Mouse (Mus musculus) hindbrain, postnatal 0 days (tissue): ENCODE data around the gene Gm10073. TPM values are rescaled to one million over a fixed set of nuclear protein-coding genes. Genes with fewer than 3 reads are reported as not detected.
A peak's percentile ranks its signal among the peaks of the same experiment; 100 is the strongest.

Experiments
- ATAC-seq: fragments of 200-750 bp; cut with Nextera tagmentation; 2 replicates; pipeline ENCODE4 v1.8.0; 2017; ENCODE audit warnings: mild to moderate bottlenecking, moderate TSS enrichment, moderate library complexity
- DNase-seq: peaks from one replicate; pipeline ENCODE4 v3.0.0-alpha.2; 2015; ENCODE audit warnings: low spot score
- H3K27ac ChIP-seq: fragments of 300-500 bp; sonication (generic); 2 replicates; pipeline ENCODE4 v1.5.1; 2014; ENCODE audit warnings: mild to moderate bottlenecking
- H3K27me3 ChIP-seq: fragments of 300-500 bp; sonication (generic); 2 replicates; pipeline ENCODE4 v1.6.1; 2014; ENCODE audit warnings: low read length, mixed read lengths; ENCODE audit not compliant: insufficient read depth
- H3K36me3 ChIP-seq: fragments of 300-500 bp; sonication (generic); 2 replicates; pipeline ENCODE4 v1.6.1; 2014; ENCODE audit warnings: low read length, mixed read lengths; ENCODE audit not compliant: insufficient read depth
- H3K4me1 ChIP-seq: fragments of 300-500 bp; sonication (generic); 2 replicates; pipeline ENCODE4 v1.6.1; 2014; ENCODE audit warnings: antibody characterized with exemption, low read length, mixed read lengths; ENCODE audit not compliant: insufficient read depth
- H3K4me2 ChIP-seq: fragments of 300-500 bp; sonication (generic); 2 replicates; pipeline ENCODE4 v1.6.1; 2014; ENCODE audit warnings: low read depth, mild to moderate bottlenecking, low read length, moderate library complexity, mixed read lengths
- H3K4me3 ChIP-seq: fragments of 300-500 bp; sonication (generic); 2 replicates; pipeline ENCODE4 v1.5.1; 2014; ENCODE audit warnings: low read length
- H3K9ac ChIP-seq: fragments of 300-500 bp; sonication (generic); replicated peaks from 2 replicates; pipeline ENCODE4 v1.6.1; 2014; ENCODE audit warnings: mild to moderate bottlenecking, low read length, moderate library complexity, mixed read lengths
- H3K9me3 ChIP-seq: fragments of 300-500 bp; sonication (generic); 2 replicates; pipeline ENCODE4 v1.6.1; 2016; ENCODE audit warnings: low read length, mixed read lengths
- CTCF ChIP-seq: IDR thresholded peaks from 2 replicates; pipeline ENCODE4 v1.5.1; 2016; ENCODE audit warnings: antibody characterized with exemption, control low read depth, low read depth
- WGBS: fragments of 180-500 bp; shearing (Covaris S2); extraction: QIAGEN DNeasy Blood & Tissue Kit; methylation state at CpG from one replicate; pipeline ENCODE4 v1.1.7; 2014; 5-methylcytosine and 5-hydroxymethylcytosine counted together
- polyA plus RNA-seq: library from polyadenylated mRNA; unstranded; fragments of >200 nt; fragmentation: Nextera tagmentation; extraction: Ambion mirVana; gene quantifications from 2 replicates; pipeline ENCODE4 v1.2.1, GENCODE M21; 2015
- total RNA-seq: library from RNA; depleted of rRNA; stranded (reverse); fragments of >200 nt; gene quantifications from 2 replicates; pipeline ENCODE4 v1.2.3, GENCODE M21; 2014; rRNA removed

Gm10073 gene
- total and polyA plus RNA-seq, 2 experiments from 2014 or later = 6.1 to 82.5 TPM

DNA sequence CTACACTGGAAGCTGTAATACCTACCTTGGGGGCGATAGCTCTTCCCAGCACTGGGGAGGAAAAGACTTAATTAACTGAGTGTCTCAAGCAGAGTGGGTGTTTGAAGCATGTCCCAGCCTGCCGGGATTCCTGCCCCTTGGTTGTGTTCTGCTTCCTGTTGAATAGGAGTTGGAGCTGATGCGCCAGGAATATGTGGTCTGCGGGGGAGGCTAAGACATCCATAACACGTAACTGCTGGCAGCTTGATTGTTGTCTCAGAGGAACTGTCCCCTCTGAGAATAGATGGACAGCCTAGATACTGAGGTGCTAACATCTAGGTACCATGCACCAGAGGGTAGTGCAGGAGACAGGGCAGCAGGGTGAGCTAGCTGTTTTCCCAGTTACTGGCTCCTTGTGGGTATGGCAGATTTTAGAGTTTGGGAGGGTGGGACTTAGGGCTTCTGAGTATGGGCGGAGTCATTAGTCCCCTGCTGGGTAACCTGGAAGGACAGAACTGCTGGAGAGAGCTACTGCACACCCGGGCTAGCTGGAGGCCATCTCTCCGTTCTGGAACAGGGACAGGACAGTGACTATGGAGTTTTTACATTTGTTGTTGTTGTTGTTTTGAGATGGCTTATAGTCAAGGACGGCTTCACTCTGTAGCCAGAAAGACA lies 44.5 kb downstream of the Gm10073 start:
- Histone ChIP-seq H3K9ac (no peak overlapping the region), H3K27me3 (no peaks in the 10 kb centered on the region), H3K36me3 (no peaks in the 10 kb centered on the region), H3K4me2 (no peak overlapping the region), H3K9me3 (no peaks in the 10 kb centered on the region), H3K27ac (no peak overlapping the region), H3K4me3 (no peak overlapping the region), H3K4me1 (no peaks in the 10 kb centered on the region)
- DNase-seq (no peak), ATAC-seq (no peak)
- no peak for TF ChIP-seq CTCF
- WGBS = 87% methylated on average over 9 of the region's 9 CpGs

DNA sequence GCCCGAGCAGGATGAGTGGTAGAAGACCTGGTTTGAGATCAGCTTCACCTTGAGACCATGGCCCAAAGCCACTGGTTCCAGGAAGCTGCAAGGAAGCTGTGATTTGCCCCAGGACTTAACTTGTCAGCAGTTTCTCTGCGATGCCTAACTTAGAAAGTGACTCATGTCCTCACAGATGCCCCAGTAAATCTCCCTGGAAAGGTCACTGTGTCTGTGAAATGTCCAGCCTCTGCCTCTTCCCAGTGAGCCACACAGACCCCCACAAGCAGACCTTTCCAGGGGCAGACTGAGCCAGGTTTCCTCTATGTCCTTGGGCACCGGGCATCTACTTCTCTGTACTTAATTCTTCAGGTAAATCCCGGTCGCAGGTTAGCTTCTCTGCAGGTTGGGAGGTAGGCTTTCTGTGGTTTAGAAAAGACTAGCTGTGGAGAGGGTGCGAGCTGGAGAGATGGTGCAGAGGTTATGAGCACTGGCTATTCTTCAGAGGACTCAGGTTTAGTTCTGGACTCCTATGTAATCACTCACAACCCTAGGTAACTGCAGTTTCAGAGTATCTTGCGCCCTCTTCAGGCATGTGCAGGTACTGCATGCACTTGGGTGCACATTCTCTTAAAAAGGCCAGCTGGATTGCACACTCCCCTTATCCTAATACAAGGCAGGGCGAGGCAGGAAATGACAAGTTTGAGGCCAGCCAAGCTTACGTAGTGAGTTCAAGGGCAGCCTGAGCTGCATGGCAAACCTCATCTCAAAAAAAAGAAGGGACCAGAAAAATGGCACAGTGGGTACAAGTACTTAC lies 45.8 kb downstream of the Gm10073 start:
- Histone ChIP-seq H3K4me3 (no peak overlapping the region), H3K27ac (no peak overlapping the region), H3K4me1 (no peaks in the 10 kb centered on the region), H3K9me3 (no peaks in the 10 kb centered on the region), H3K27me3 (no peaks in the 10 kb centered on the region), H3K4me2 (no peak overlapping the region), H3K9ac (no peak overlapping the region), H3K36me3 (no peaks in the 10 kb centered on the region)
- no peak for ATAC-seq
- WGBS = 87% methylated on average over 9 of the region's 9 CpGs
- TF ChIP-seq CTCF = peak; percentile 64
- DNase-seq = no peak

DNA sequence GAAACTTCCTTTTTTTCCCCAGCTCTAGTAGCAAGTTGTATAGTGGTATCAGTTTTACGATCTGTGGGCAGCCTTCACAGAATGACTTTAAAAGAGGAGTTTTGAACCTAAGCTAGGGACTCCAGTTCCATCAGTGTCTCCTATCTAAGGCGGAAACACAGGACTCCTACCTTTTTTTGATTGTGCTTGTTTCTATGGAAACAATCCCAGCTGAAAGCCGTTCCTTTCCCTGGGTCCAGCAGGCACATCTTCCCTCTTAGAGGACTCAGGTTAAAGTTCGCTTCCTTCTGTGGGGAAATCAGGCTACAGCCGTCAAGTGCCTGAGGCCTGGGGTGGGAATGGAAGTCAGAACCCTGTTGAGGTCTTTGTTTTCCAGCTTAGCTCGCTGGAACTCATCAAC lies 46.5 kb downstream of the Gm10073 start:
- DNase-seq = no peak
- Histone ChIP-seq H3K4me2 (no peak overlapping the region), H3K4me3 (no peak overlapping the region), H3K4me1 (no peaks in the 10 kb centered on the region), H3K27me3 (no peaks in the 10 kb centered on the region), H3K9me3 (no peaks in the 10 kb centered on the region), H3K27ac (no peak overlapping the region), H3K36me3 (no peaks in the 10 kb centered on the region), H3K9ac (no peak overlapping the region)
- 54% methylated on average over 6 of the region's 6 CpGs for WGBS
- ATAC-seq = no peak
- TF ChIP-seq CTCF = no peak

Other genes starting within 250 kb of the Gm10073 start
- 88.3 and 96.1 TPM in 2 replicates for gene Smpd3, start 235.5 kb downstream of the Gm10073 start, total RNA-seq
- gene Smpd3, start 235.5 kb downstream of the Gm10073 start, polyA plus RNA-seq = 51.6 and 58.2 TPM in 2 replicates
- gene Zfp90, start 158.1 kb downstream of the Gm10073 start, total RNA-seq = 22.6 and 26.2 TPM in 2 replicates
- gene Zfp90, start 158.1 kb downstream of the Gm10073 start, polyA plus RNA-seq = 31.5 and 32.2 TPM in 2 replicates
- gene 6030452D12Rik, start 72.9 kb downstream of the Gm10073 start, total RNA-seq = not detected in 2 replicates
- gene 6030452D12Rik, start 72.9 kb downstream of the Gm10073 start, polyA plus RNA-seq = not detected in 2 replicates
- gene Cdh3, start 62.6 kb downstream of the Gm10073 start, total RNA-seq = 6.7 and 7.0 TPM in 2 replicates
- 3.6 and 4.9 TPM in 2 replicates for gene Cdh3, start 62.6 kb downstream of the Gm10073 start, polyA plus RNA-seq
- 5.6 and 6.7 TPM in 2 replicates for gene Cdh1, start 29.9 kb upstream of the Gm10073 start, total RNA-seq
- gene Cdh1, start 29.9 kb upstream of the Gm10073 start, polyA plus RNA-seq = 6.6 and 6.7 TPM in 2 replicates
- gene Tango6, start 109.6 kb upstream of the Gm10073 start, total RNA-seq = 6.6 and 7.1 TPM in 2 replicates
- gene Tango6, start 109.6 kb upstream of the Gm10073 start, polyA plus RNA-seq = 4.0 and 4.6 TPM in 2 replicates